Mouse (Mus musculus): Measurements from ENCODE around the gene Coasy.

Gene Coasy

GRCm38 (mm10) chr11:101082208-101083082, at the start of gene Coasy:
Coasy (plus strand) TSS chr11:101082565.
- DNase-seq = peak; percentile 85

- DNase-seq = no peak
Measured at GRCm38 (mm10) chr11:101033856-101034500, 48.4 kb upstream of the Coasy start.

GRCm38 (mm10) chr11:101034614-101035327, 47.6 kb upstream of the Coasy start:
- DNase-seq = no peak

DNA sequence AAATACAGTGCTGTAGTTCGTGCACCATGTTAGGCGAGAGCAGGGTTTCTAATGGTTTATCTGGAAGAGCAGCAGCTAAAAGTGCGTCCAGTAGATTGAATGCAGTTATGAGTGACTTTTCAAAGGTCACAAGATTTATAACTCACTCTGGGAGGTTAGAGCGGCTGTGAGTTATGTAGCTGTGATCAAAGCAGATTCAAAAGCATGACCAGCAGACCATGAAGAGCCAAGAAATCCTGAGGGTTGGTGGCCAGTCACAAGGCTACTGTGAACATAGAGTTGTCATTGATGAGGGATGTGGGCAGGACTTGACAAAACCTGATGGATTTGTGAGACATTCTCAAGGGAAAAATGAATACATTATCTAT, 47.1 kb upstream of the Coasy start:
- no peak for DNase-seq

GRCm38 (mm10) chr11:101037795-101038194, 44.6 kb upstream of the Coasy start:
- no peak for DNase-seq

- no peak for DNase-seq
Measured at GRCm38 (mm10) chr11:101045826-101046225, 36.5 kb upstream of the Coasy start.

DNA sequence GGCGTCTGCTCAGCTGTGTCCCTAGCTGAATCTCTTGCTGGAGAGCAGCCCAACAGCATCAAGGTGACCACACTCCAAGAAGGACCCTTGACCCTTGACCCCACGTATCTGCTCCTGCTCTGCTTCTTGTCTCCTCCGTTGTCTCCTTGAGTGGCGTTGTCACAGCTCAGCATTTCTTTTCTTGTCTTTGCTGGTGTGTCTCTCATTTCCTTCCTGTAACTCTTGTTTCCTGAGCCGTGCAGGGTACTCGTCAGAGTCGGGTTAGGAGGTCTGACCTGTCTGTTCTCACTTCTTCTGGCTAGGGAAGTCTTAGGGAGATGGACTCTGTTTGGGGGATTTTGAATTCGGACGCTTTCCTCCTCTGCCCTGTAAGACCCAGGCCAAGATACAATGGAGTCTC, 35.9 kb upstream of the Coasy start:
- DNase-seq = no peak

- DNase-seq = no peak
Measured at GRCm38 (mm10) chr11:101047502-101047901, 34.9 kb upstream of the Coasy start.

- DNase-seq = no peak
Measured at GRCm38 (mm10) chr11:101050359-101050758, 32.0 kb upstream of the Coasy start.

GRCm38 (mm10) chr11:101051051-101051493, 31.3 kb upstream of the Coasy start:
- no peak for DNase-seq

DNA sequence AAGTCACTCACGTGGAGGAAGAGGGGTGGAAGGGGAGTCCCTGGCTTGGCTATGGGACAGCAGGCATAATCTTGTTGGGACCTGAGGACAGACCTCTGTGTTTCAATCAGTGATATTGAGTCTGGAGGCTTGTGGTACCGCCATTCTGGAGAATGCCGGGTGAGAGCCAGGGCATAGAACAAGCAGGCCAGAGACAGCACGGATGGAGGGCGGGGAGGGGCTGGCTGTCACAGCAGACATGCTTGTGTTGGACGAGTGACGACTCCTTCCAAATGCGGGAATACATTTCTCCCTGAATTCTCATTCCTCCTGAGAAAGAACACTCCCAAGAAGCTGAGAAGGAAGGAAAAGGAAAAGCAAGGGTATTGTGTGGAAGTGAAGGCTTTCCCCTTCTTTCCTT, 30.7 kb upstream of the Coasy start:
- DNase-seq = no peak

GRCm38 (mm10) chr11:101052751-101053473, 29.5 kb upstream of the Coasy start:
- peak; percentile 67 for DNase-seq

DNA sequence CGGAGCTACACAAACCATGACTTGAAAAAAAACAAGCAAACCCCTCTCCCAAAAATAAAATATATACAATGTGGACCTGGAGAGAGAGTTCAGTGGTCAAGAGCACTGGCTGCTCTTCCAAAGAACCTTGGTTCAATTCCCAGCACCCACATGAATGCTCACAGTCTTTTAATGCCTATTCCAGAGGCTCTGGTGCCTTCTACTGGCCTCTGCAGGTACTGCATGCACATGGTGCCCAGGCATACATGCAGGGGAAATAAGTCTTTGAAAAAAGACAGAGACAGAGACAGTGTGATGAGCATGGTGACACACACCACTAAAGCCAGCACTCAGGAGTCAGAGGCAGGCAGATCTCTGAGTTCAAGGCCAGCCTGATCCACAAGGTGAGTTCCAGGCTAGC, 28.4 kb upstream of the Coasy start:
- DNase-seq = no peak

DNA sequence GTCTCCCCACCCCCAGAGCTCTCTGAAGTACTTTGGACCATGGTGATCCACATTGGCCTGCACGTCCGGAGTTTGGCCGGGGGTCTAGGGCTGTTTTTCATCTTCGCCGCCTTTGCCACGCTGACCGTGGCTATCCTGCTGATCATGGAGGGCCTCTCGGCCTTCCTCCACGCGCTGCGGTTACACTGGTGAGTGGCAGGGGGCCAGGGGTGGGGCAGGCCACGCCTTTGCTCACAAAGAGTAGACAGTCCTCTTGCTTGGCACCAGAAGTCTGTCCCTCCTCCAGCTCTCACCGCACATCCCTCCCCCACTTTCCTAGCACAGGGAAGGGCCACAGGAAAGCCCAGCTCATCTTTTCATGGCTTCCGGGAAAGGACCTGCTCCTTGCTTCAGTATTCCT, 26.9 kb upstream of the Coasy start:
- peak; percentile 49 for DNase-seq

- DNase-seq = peak; percentile 71
Measured at GRCm38 (mm10) chr11:101056885-101057284, 25.5 kb upstream of the Coasy start.

DNA sequence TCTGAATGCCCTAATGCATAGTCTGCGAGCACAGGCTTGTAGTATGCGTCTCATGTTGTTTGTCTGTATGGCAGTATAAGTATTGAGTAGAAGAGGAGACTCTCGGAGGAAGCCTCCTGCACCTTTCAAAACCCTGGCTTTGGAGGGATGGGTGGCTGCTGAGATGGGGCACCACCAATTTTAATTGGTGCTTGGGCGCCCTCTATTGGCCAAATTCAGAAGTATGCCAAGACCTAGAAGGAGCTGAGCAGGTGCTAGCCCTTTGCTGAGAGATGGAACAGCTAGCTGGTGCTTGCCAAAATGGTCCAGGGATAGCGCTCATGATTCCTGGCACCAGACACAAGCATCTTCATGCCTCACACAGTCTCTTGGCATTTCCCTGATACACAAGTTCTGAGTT, 24.5 kb upstream of the Coasy start:
- DNase-seq = peak; percentile 96

DNA sequence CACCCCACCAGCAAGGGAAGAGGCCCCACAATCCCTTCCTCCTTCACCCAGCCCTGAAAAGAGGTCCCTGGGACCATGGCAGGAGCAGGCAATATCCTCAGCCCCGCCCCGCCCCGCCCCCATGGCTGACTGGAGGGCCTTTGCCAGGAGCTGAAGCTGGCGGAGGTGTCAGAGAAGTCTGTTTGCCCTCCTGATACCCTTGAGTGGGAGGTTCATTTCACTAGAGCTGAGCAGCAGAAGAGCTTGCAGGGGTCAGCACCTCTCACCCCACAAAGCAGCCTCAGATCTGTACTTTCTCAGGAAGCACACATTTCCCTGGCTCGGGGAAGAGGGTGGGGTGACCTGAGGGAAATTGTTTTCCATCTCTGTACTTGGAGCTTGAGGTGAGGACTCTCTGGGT, 23.6 kb upstream of the Coasy start:
- DNase-seq = no peak

GRCm38 (mm10) chr11:101059473-101059872, 22.9 kb upstream of the Coasy start:
- no peak for DNase-seq

DNA sequence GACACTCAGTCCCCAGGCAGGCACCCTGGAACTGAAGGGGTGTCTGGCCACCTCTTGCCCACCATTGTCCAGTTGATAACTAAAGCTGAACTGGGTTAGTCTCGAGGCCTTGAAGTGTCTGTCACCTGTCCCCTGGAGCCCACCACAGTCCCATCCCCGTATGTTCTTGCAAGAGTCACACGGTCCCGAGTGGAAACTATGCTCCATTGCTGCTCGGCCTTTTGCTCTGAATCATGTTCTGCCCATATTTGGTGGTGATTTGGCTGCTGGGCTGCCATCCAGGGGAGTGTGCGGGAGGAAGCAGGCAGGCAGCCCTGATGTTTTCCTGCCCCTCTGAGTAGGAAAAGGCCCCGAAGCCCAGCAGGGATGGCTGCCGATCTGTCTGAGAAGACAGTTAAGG, 22.2 kb upstream of the Coasy start:
- peak; percentile 79 for DNase-seq

GRCm38 (mm10) chr11:101061049-101061448, 21.3 kb upstream of the Coasy start:
- no peak for DNase-seq

DNA sequence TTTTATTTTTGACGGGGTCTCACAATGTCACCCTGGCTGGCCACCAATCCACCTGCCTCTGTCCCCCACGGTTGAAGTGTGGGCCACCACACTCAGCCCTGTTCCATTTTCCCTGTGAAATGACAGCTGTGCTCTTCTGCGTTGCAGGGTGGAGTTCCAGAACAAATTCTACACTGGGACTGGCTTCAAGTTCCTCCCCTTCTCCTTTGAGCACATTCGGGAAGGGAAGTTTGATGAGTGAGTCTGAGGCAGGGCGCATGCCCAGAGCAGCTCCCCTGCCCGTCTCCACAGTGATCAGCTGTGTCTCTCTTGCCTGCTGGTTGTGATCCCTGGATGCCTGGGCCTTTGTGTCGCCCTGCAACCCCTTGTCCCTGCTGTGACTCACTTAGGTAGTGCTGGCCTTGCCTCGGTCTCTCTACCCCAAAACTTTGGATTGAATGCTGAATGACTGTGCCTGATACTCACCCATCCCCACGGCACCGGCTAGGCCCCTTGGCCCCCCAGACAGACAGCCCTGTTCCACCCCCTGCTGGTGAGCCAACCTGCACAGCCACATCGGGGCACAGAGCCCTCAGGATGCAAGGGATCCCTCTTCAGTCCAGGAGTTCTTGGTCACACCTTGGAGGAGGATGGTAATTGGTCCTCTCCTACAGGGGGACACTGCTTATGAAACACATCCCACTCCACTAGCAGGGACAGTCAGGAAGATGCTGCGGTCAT, 20.0 kb upstream of the Coasy start:
- DNase-seq = peak; percentile 63

- DNase-seq = no peak
Measured at GRCm38 (mm10) chr11:101062971-101063675, 19.2 kb upstream of the Coasy start.
